Mouse (Mus musculus) spleen, postnatal 36 days (tissue): Measurements from ENCODE around the gene Tmc3.
A peak's percentile ranks its signal among the peaks of the same experiment; 100 is the strongest.

ENCODE experiments used
- DNase-seq, 2 experiments: peaks; one replicate each; pipeline ENCODE4 v3.0.0; 2022; ENCODE audit warnings: low spot score in 2 of 2, mixed read lengths in 1 of 2

Tmc3 gene

DNA sequence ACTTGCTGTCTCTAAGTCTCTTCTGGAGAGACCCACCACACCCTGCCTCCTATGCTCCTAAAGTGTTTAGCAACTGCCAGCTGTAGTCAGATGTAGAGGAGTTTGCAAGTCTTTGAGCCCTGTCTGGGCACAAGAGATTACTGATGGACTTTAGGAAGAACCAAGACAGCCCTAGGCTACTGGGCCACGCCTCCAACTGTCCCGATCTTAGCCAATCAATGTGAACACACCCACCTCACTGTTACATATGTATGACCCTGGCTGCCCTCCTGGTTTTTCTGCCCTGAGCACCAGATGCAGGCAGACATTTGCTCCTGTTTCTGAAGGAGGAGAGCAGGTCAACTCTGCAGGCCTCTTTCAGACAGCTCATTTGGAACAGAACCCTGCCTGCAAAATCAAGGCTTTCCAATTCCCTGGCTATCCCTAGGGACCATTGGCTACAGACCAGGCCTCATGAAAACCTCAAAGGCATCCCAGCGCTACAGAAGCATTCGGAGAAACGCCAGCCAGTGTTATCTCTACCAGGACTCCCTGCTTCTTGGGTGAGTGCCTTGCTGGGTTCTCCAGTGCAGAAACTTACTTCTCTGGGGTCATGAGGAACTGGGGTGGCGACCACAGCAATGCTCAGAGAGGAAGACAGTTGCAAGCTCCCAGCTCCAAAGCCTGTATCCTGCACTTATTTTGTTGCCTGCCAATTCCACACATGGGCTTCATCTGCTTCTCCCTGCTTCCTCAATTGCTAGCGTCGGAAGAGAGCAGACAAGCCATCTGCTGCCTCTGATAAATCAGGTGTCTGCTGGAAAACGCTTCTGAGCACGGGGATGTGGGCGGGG is at the start of gene Tmc3:
Gene Tmc3 (plus strand): TSS at position 289 of the 833 bp plus-strand sequence.
- peak; percentile 14 to 37 for DNase-seq

DNA sequence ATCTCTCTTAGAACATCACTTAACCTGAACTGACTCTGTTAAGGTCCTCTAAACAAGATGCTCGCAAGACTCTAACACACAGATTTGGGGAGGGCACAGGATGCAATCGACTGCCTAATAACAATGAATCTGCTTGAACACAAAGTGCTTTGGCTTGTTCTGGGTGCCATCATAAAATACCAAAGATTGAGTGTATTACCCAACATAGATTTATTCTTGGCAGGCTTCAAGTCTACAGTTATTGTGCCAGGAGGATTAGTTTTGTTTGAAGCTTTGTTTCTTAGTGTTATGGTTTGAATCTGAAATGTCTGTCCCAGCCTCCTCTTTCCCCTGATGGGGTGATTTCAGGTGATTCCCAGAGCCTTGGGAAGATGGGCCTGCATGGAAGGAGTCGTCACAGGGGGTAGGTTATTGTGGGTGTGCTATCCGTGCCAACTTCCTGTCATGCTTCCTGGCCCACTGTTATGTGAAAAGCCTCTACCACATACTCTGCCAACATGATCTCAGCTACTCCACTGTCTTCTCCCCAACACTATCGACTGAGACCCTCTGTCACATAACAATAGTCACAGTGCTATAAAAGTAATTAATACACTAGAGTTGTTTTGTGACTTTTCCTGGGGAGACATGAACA is 43.1 kb upstream of the Tmc3 start:
- no peak for DNase-seq

DNA sequence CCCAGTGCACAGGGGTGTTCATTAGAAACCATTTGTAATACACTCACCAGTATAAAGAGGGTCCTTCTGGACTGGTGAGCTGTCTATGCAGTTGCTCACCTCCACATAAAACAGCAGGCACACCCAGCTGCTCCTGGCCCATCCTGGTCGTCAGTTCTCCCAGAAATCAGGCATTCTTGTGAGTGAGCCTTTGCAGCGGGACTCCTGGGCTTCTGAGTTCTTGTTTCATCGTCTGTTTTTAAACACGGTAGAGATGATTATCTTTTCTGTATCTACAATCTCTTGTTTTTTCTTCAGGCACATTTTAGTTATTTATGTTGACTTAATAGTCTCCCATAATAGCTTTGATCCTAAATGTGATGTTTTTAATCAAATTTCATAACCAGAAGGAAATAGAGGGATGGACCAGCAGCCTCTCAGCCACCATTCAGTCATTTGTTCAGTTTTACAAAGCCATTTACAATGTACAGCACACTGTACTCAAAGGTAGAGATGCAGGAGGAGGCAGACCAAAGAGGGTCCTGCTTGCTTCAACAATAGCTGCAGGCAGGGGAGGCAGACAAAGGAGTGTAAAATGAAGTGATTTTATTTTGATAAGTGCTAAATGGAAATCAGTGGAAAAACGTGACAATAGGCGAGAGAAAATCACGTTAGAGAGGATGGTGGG is 35.9 kb upstream of the Tmc3 start:
- no peak for DNase-seq

DNA sequence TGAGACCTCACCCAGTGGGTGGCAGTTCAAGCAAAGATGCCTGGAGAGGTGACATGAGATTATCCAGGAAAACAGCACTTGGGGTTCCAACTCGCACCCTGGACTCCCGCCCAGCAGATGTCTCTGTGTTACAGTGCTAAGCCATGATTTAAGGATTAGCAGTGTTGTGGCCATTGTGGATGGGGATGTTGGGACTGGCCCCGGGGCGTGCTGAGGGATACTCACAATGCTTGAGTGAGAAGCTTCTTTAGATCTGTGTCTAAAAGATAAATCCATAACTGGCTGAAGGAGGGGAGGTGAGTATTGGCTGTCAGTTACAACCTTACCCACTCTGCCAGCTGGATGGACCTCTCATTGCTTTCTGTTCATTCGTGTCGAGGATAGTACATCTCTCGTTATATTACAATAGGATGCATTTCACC is 35.4 kb upstream of the Tmc3 start:
- no peak for DNase-seq

DNA sequence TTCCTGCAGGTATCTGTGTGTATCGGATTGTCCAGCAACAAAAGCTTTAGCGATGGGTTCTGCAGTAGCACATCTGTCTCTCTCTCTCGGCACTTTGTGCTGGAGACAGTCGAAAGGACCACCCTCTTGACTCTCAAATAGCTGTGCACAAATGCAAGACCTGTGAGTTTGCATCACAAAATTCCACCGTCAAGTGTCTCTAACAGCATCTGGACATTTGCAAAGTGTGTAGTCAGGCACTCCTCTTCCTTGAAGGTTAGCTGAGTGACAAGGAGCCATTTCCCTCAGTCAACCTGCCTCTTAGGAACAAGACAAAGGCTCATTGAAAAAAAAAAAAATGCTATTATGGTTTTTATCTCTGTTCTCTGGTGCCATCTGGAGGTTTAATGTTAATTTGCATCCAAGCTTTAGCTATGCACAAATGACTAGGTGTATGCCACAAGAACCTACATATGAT is 34.7 kb upstream of the Tmc3 start:
- peak in 1 of 2 experiments; percentile 8 for DNase-seq

DNA sequence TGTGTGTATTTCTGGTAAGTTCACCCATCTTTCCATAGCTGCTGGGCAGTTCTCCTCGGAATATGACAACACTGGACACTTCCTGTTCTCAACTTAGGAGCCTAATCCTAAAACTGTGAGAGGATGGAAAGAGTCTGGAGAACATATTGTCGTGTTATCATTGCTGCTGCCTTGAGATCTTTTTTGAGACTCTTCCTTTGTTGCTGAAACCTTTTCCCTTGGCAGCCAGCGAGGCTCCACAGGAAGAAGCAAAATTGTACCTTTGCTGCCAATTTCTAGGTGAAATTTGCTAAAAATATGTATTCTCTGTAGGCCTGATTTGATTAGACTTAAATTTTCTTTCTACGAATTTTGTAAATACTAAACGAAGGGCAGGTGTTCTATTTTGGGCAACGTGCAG is 30.2 kb upstream of the Tmc3 start:
- no peak for DNase-seq

DNA sequence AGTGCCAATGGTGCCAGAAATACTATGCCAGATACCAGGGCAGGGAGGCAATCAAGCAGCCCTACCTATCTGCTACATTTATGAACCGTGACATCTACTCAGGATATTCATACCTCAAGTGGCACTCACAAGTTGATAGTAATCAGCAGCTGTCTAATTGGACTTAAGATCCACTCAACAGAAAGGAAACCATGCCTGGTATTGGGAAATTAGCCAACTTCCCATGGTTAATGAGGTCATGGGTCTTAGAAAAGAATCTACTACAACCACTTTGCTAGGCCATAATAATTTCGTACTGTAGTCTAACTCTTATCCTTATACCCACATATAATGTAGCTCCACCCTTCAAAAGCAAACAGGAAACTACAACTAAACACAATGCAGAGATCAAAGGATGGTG is 28.2 kb upstream of the Tmc3 start:
- DNase-seq = no peak

DNA sequence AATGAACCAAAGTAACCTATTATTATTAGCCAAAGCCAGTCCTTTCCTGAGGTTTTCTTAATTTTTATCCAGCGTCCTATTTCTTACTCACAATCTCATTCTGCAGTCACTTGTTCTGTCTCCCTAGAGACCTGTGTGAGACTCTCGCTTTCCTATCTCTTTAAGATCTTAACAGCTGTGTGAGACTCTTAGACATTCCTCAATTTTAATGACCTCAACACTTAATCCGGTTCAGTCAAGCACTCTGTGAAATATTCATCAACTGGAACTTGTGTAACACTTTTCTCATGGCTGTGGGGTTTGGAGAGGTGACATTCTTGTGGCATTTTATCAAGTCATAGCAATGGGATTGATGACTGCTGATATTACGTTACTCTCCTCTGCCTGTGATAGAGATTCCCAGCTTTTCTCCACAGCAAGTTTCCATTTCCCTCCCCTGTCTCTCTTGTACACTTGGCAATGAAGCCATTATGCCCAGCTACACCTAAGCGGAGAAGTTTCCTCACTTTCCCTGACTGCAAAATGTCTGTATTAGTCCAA is 25.9 kb upstream of the Tmc3 start:
- no peak for DNase-seq

DNA sequence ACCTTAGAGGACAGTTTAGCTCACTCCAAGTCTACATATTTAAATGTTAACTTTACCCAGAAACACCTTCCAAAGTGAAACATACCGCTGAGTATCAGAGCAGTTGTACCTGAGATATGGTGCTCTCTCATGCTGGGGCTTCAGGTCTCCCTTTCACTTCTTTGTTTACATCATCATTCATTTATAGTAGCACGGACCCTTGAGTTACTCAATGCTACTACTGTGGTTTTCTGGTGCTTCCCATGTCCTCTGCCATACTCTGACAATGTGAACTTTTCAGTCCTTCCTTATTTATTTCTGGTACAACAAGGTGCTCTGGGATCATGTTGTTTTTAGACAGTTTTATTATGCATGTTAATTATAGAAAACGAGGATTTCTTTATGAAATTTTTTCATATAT is 25.2 kb upstream of the Tmc3 start:
- DNase-seq = no peak

DNA sequence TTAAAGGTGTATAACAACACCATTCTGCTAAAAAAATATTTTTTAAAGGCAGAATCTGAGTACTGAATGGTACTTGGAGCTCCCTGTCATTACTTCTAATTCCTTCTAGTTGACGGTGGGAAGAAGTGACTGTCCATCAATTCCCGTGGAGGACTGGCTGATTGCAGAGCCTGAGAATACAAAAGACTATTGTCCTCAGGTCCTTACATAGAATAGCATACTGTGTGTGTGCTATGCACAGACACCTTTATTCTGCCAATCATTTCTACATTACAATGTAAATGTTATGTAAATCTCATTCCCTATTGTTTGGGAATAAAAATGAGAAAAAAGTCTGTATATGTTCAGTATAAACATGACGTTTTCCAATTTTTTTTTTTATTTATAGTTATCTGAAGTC is 22.9 kb upstream of the Tmc3 start:
- no peak for DNase-seq

DNA sequence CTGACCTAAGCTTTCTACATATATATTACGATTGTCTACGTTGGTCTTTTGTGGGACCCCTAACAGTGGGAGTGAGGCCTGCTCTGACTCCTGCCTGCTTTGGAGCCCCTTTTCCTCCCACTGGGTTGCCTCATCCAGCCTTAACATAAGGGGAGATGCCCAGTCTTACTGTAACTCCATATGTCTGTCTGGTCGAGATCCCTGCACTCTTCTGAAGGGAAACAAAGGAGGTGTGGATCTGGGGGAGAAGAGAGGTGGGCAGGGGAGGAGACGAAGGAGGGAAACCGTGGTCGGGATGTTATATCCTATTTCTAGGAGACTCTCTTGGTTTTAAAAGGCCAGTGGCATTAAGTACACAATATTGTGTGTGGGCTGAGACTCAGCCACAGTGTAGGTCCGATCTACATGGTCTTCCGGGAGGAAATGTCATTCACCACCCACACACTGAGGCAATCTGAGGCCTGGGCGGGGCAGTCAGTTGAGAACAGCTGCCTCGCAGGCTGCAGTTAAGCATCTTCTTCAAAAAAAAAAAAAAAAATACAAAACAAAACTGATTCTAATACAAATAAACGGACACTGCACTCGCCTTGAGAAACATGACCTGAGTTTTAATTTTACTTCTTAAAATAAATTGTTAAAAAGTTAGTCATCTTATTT is 20.0 kb upstream of the Tmc3 start:
- peak; percentile 64 to 68 for DNase-seq

DNA sequence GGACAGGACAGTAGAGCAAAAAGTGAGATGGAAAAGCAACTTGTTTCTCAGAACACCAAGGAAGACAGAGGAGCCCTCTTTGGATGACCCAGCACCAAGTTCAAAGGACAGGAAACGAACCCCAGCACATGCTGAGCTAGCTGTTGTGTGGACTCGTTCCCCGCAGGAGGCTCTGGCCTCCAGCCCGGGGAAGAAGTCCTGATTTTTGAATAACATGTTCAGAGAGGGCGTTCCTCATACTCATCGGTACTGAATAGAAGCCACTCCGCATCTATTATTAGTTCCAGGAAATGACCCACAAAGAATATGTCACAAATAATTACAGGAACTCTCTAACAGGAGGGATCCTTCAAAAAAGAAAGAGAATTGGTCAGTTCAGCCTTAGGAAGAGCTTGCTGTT is 18.8 kb upstream of the Tmc3 start:
- DNase-seq = no peak

DNA sequence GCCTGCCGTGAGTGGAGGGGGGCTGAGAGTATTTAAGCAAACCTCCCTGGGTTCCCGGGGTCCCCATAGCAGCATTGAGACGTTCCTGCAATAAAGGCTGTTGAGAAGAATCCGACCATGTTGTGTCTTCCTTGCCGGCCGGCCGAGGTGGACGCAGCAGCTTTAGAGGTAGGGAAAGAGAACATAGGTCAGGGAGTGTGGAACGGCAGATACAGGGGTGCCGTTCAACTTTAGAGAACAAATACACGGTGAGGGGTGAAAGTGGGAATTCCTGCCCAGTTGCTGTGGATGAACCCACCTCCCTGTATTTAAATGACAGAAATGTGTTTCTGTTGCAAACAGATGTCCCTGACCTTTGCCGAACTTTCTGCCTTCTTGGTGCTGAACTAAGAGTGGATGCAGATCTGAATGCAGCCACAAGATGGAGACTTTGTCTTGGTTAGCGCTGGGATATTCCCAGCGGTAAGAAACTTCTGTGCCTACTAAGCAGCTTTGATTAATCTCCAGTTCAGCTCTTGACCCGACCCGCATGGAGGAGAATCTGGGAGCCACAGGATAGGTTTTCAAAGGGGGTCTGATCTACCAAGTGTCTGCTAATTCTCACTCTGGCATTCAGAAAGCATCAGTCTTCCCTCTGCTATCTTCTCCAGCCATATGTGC is 16.8 kb upstream of the Tmc3 start:
- DNase-seq = peak; percentile 27 to 29

DNA sequence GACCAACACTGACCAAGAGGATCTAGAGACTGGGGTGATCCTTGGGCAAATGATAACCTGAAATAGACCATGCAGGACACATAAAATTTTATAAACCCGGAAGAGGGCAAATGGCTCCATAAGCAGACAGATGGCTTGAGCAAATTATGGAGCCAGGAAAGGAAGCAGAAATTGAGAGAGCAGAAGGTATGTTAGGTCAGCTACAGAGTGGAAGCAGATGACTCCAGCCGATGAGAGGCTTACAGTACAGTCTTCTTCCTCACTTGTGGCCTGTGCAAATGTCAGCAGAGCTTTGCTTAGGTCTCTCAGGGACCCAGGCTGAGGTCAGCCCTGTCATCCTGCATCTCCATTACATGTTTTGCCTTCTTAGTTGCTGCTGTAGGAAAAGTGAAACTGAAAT is 15.9 kb upstream of the Tmc3 start:
- no peak for DNase-seq

DNA sequence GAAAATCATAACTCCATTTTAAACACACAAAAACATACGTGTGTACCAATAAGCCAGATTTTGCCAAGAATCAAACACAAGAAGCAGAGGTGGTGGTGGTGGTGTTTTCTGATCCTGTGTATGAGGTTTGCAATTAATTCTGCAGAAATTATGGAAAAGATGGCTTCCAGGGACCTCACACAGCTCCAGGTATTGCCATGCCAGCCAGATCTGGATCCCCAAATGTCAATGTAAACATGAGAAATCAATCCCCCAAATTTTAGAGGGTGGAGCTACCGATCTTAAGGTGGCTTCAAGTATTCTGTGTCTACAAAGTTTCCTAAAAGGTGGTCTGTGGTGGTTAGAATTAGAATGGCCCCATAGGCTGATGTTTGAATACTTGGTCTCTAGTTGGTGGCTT is 15.3 kb upstream of the Tmc3 start:
- DNase-seq = no peak

DNA sequence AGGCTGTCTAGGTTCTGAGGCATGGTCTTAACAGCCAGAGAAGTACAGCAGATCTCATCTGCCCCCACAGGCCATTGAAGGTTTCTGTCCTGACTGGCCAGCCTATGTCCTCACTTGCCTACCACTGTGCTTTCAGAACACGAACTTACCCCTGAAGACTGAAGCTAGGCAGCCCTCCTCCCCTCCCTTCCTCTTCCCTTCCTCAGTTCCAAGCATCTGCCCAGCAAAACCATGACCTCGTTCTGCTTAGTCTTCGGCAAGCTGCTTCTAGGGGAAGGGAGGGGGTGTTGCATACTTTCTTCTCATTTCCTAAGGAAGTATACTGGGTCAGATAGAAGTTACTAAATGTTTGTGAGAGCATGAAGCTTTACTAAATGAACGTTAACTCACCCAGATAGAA is 13.7 kb upstream of the Tmc3 start:
- no peak for DNase-seq

DNA sequence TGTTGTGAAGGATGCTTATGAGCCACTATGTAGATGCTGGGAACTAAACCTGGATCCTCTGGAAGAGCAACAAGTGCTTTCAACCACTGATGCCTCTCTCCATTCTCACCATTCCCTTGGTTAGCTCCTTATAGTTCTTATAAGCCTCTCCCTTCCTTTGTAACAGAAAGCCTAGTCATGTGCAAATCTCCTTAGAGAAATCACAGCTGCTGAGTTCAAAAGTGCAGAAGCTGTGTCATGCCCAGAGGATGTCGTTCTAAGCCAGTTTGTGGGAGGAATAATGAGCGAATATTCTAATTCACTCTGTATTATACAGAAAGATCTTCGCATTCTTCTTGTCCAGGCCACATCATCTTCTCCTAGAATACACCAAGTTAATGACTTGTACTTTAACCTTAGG is 12.8 kb upstream of the Tmc3 start:
- no peak for DNase-seq

DNA sequence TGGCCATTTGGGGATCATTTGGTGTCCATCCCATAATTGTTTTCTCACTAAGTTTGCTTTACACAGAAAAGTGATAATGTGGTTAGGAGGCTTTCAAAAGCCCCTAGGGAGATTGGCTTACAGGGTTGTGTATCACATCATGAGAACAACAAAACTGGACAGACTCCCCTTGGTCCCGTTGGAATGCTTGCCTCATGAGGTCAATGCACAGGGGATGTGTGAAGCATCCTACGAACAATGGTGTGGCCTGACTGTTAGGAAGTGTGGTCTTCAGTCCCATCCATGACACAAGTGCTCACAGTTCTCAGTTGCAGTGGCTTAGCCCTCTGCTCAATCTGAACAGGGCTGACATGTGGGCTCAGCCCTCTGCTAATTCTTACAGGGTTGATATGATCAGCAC is 12.3 kb upstream of the Tmc3 start:
- no peak for DNase-seq

DNA sequence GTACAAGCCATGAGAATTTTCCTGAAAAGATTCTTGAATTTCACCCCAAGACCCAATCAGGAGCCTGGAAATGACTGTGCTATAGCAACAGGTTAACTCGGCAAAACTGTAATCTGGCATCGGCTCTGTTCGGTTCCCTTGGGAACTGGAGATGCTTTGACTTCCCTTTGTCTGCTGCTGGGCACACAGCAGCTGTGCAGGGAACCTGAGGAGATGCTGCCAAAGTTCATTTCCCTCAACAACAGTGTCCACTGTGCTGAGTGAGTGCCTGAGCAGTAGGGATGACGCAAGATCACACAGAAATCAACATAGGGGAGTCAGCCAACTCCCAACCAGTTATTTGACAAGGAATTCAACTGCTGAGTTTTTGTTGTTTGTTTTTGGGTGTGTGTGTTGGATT is 3.8 kb upstream of the Tmc3 start:
- DNase-seq = no peak

DNA sequence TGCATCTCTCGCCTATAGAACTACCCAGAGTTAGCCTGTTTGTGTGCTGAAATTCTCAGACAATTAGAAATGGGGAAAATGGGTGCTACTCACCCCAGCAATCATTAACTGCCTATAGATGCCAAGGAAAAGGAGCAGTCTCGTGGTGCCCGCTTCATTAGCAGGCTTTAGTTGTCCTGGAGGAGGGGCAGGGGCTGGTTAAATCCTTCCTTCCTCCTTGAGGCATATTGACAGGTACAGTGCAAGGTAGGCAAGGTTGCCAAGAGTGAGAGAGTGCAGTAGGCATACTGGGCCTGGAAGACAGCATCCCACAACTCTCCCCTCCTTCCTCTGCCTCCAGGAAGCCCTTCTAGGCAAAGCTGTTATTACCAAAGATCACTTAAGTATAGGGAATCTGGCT is 9.3 kb downstream of the Tmc3 start:
- DNase-seq = no peak

DNA sequence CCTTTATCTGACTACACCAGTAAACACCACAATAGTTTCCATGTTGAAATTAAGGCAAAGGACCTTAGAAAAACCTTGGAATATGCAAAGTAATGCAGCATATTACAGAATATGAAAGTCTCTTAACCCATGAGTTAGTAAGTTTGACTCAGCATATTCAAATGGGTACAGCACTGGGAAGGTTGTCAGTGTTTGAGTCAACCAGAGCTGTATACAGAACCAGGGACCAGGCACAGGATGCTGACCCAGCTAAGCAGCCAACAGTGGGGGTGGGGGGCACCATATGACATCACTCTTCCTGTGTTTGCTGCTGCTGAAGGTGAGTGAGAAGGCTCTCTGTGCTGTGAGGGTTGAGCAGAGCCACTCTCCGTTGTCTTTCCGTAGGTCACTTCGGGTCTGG is 12.3 kb downstream of the Tmc3 start:
- no peak for DNase-seq
